Mouse (Mus musculus) forebrain, embryonic 11.5 days (tissue): ENCODE results near the gene Slc29a2. TPM values are rescaled to one million over a fixed set of nuclear protein-coding genes. Genes with fewer than 3 reads are reported as not detected.
A peak's percentile ranks its signal among the peaks of the same experiment; 100 is the strongest.

Experiments
- ATAC-seq: fragments of 200-750 bp; cut with Nextera tagmentation; replicated peaks from 2 replicates; pipeline ENCODE4 v1.8.0; 2017; ENCODE audit warnings: moderate TSS enrichment; ENCODE audit not compliant: low FRiP score
- DNase-seq: peaks from one replicate; pipeline ENCODE4 v3.0.0-alpha.2; 2017; ENCODE audit warnings: low spot score
- H3K27ac ChIP-seq: fragments of 300-500 bp; sonication (generic); 2 replicates; pipeline ENCODE4 v1.5.1; 2014; ENCODE audit warnings: low read depth, low read length
- H3K27me3 ChIP-seq: fragments of 300-500 bp; sonication (generic); 2 replicates; pipeline ENCODE4 v1.6.1; 2014; ENCODE audit warnings: mild to moderate bottlenecking, low read length, mixed read lengths; ENCODE audit not compliant: control insufficient read depth, insufficient read depth
- H3K36me3 ChIP-seq: fragments of 300-500 bp; sonication (generic); 2 replicates; pipeline ENCODE4 v1.6.1; 2014; ENCODE audit warnings: mild to moderate bottlenecking, low read length, moderate library complexity, mixed read lengths; ENCODE audit not compliant: control insufficient read depth, insufficient read depth
- H3K4me1 ChIP-seq: fragments of 300-500 bp; sonication (generic); replicated peaks from 2 replicates; pipeline ENCODE4 v1.6.1; 2014; ENCODE audit warnings: low read length, mixed read lengths; ENCODE audit not compliant: control insufficient read depth, insufficient read depth
- H3K4me2 ChIP-seq: fragments of 300-500 bp; sonication (generic); 2 replicates; pipeline ENCODE4 v1.6.1; 2014; ENCODE audit warnings: low read depth, mild to moderate bottlenecking, low read length, moderate library complexity, mixed read lengths; ENCODE audit not compliant: severe bottlenecking
- H3K4me3 ChIP-seq: fragments of 300-500 bp; sonication (generic); 2 replicates; pipeline ENCODE4 v1.5.1; 2014; ENCODE audit warnings: low read depth, low read length
- H3K9ac ChIP-seq: fragments of 300-500 bp; sonication (generic); 2 replicates; pipeline ENCODE4 v1.6.1; 2014; ENCODE audit warnings: low read length
- H3K9me3 ChIP-seq: fragments of 300-500 bp; sonication (generic); 2 replicates; pipeline ENCODE4 v1.6.1; 2016; ENCODE audit warnings: low read length, mixed read lengths; ENCODE audit not compliant: control insufficient read depth
- WGBS: fragments of 180-500 bp; shearing (Covaris S2); extraction: QIAGEN DNeasy Blood & Tissue Kit; methylation state at CpG from one replicate; pipeline ENCODE4 v1.1.7; 2014; 5-methylcytosine and 5-hydroxymethylcytosine counted together
- polyA plus RNA-seq: library from polyadenylated mRNA; unstranded; fragments of >200 nt; fragmentation: Nextera tagmentation; extraction: Ambion mirVana; gene quantifications from 2 replicates; pipeline ENCODE4 v1.2.1, GENCODE M21; 2014

The Slc29a2 gene
- 5.5 and 8.3 TPM in 2 replicates for polyA plus RNA-seq

DNA sequence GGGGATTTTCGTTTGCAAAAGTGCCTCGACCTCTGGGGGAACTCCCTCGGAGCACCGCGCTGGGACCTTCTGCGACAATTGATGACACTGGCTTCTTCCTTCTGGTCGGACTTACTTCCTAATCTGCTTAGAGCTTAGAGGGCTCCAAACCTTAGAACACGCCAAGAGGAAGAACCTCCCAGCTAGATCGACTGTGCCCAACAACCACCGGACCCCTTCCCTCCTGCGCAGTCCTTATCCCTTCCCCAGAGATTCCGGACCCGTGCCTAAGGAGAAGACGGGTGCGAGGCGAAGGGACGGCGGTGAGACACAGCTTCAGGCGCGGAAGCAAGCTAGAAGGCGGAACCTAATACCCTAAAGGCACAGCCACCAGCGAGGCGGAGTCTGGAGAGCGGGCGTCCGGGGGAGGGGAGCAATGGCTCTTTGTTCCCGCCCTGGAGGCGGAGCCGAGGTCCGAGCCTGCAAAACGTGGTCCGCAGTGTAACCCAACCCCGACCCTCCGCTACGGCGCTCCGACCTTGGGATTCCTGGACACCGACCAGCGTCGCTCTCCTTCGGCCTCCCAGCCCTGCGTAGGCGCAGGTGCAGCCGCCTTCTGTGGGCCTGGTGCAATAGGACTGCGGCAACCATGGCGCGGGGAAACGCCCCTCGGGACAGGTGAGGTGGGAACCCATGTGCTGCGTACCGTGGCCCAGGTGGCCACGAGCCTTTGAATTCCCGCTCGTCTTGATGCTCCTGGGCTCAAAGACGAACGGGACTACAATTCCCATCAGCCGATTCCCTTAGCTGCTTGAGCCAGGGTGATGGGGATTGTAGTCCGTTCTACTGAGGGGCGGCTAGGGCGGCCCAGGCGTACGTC is at the start of gene Slc29a2:
Slc29a2 (plus strand) TSS at position 240 of the 859 bp plus-strand sequence.
- ATAC-seq: peak; percentile 96

DNA sequence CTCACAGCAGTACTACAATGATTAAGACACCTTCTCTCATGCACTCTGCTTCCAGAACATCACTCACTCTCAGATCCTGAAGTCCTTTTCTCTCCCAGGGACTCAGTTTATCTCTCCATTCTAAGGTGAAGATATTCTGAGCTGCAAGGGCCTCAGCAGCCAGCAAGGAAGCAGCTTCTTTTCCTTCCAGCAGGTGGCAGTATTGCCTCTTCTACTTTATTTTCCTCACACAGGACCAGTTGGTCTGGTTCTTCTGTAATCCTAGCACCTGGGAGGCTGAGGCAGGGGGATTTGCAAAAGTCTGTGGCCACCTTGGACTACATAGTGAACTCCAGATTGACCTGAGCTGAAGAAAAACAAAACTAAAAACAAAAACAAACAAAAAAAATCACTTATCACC is 41.9 kb upstream of the Slc29a2 start:
- Histone ChIP-seq H3K9ac (no peak overlapping the region), H3K4me1 (no peaks in the 10 kb centered on the region), H3K4me3 (no peak overlapping the region), H3K27ac (no peak overlapping the region), H3K4me2 (no peak overlapping the region), H3K9me3 (no peaks in the 10 kb centered on the region), H3K36me3 (no peaks in the 10 kb centered on the region), H3K27me3 (peaks cover 12% of the 10 kb centered on the region)
- DNase-seq (peak; percentile 57), ATAC-seq (no peak)

More for the DNA sequence above, at the start of gene Slc29a2:
- H3K27me3 ChIP-seq: no peaks in the 10 kb centered on the region
- peak within 1 kb of the TSS; percentile 49 for H3K4me3 ChIP-seq
- peak within 1 kb of the TSS; percentile 73 for H3K27ac ChIP-seq
- H3K9ac ChIP-seq: peak within 1 kb of the TSS; percentile 82
- peak within 1 kb of the TSS; percentile 84 for H3K4me2 ChIP-seq
- under 1% methylated on average over 61 of the region's 62 CpGs for whole genome bisulfite sequencing
- no peaks in the 10 kb centered on the region for H3K9me3 ChIP-seq
- H3K4me1 ChIP-seq: 0 out of 2 replicates have a peak, but pooled peaks cover 2% of the 10 kb centered on the region
- H3K36me3 ChIP-seq: no peaks in the 10 kb centered on the region; the same call in 1 of the 2 replicates
- peak; percentile 96 for DNase-seq

DNA sequence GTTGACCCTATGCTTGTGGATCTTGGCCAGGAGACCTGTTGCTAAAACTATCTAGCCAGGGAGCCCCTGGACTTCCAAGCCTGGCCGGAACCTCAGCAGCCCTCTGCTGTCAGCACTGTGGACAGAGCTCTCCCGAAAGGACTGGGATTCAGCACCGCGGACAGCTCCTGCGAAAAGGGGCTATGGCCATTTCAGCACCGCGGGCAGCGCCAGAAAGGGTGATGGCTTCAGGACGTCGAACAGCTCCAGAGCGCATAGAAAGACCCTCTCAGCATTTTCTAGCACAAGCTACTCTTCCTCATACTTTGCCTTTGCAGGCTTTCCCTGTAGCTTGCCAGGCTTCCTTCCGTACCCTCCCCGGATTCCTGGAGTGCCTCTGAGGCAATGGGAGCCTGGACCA is 34.6 kb upstream of the Slc29a2 start:
- Histone ChIP-seq H3K27me3 (peaks cover 38% of the 10 kb centered on the region), H3K4me2 (peak overlapping the region; percentile 48), H3K4me1 (no peaks in the 10 kb centered on the region), H3K4me3 (0 out of 2 replicates have a peak overlapping the region, but pooled peaks have one; percentile 26), H3K27ac (no peak overlapping the region), H3K9me3 (no peaks in the 10 kb centered on the region), H3K36me3 (no peaks in the 10 kb centered on the region), H3K9ac (no peak overlapping the region)
- 6% methylated on average over 13 of the region's 13 CpGs for WGBS
- no peak for ATAC-seq
- peak; percentile 96 for DNase-seq

DNA sequence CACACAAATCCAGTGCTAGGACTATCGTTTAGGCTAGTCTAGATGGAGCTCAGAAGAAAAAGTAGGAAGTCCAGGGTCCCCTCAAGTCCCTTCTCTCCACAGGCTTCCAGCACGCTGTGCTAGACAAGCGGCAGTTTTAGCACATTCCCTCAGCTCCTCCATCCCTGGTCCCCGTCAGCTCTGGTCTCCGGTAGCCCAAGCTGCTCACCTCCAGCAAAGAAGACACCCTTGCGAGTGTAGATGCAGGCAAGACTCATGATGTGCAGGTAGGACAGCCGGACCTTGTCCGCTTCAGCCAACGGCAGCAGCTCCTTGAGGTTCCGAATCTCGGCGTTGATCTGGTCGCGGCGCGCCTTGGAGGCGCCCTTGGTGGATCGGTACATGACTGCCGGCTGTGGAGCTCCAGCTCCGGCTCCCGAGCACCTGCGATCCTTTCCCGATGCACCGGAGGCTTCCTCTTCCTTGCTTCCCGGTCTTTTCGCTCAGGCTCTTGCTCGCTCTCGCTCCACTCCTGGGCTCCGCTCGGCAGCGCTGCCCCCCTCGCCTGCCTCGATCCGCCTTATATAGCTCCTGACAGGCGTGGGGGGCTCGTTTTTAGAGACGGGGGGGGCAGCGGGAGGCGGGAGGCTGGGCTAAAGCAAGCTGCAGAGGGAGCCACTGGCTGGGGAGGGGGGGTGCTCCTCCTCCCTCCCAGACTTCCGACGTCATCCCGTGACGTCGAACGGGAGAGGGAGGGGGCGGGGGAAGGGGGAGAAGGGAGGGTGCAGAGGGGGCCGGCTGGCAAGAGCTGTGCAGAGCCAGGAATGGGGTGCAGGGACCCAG is 34.0 kb upstream of the Slc29a2 start:
- 17% methylated on average over 47 of the region's 47 CpGs for WGBS
- no peaks in the 10 kb centered on the region for H3K9me3 ChIP-seq
- H3K36me3 ChIP-seq: no peaks in the 10 kb centered on the region
- H3K27me3 ChIP-seq: peaks cover 33% of the 10 kb centered on the region
- H3K4me3 ChIP-seq: peak overlapping the region; percentile 26
- no peaks in the 10 kb centered on the region for H3K4me1 ChIP-seq
- no peak for ATAC-seq
- peak; percentile 55 for DNase-seq
- no peak overlapping the region for H3K27ac ChIP-seq
- peak overlapping the region; percentile 48 for H3K4me2 ChIP-seq
- H3K9ac ChIP-seq: no peak overlapping the region

DNA sequence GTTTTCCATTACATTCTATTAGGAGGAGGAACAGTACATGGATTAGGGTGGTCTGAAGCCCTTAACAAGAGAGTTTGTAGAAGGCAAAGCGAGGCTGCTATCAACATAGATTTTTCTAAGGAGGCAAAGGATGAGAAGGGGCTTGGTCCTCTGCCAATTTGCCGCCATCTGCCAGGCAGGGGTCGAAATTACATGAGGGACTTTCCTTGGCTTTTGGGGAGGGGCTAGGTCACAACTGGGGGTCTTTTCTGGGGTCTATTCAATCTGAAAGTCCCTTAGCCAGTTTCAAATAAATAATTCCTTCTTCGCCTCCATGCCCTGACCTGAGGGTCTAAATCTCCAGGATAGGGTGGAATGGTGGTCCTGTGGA is 33.4 kb upstream of the Slc29a2 start, which contains the start of gene Npas4:
Npas4 (minus strand) TSS at position 61 of the 370 bp plus-strand sequence.
- no peak for ATAC-seq

DNA sequence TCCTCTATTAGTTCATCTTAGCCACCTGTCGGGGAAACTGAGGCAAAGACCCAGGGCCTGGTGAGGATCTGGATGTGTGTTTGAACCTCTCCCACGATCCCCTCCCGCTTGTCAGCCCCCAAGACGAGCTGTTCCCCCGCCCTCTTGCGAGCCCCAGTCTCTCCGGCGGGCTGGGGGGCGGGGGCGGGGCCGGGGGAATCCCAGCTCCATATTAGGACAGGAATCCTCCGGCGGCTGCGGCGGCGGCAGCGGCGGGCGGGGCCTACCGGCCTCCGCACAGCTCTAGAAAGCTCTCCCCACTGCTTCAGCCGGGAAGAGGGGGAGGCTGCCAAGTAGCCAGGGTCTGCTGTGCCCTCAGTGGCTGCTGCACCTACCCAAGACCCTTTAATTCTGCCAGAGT is 32.9 kb upstream of the Slc29a2 start:
- Histone ChIP-seq H3K9ac (no peak overlapping the region), H3K4me1 (no peaks in the 10 kb centered on the region), H3K4me2 (no peak overlapping the region), H3K9me3 (no peaks in the 10 kb centered on the region), H3K36me3 (no peaks in the 10 kb centered on the region), H3K27ac (no peak overlapping the region), H3K4me3 (no peak overlapping the region), H3K27me3 (peaks cover 28% of the 10 kb centered on the region)
- ATAC-seq (no peak), DNase-seq (peak; percentile 58)
- 2% methylated on average over 21 of the region's 22 CpGs for WGBS

More for the DNA sequence above, 33.4 kb upstream of the Slc29a2 start, which contains the start of gene Npas4:
- Histone ChIP-seq H3K27ac (no peak within 1 kb of the TSS), H3K9ac (no peak within 1 kb of the TSS), H3K27me3 (peaks cover 31% of the 10 kb centered on the region), H3K4me2 (peak within 1 kb of the TSS; percentile 48), H3K4me3 (peak within 1 kb of the TSS; percentile 26), H3K4me1 (no peaks in the 10 kb centered on the region), H3K9me3 (no peaks in the 10 kb centered on the region), H3K36me3 (no peaks in the 10 kb centered on the region)
- WGBS: 19% methylated on average over 4 of the region's 4 CpGs
- DNase-seq: no peak

DNA sequence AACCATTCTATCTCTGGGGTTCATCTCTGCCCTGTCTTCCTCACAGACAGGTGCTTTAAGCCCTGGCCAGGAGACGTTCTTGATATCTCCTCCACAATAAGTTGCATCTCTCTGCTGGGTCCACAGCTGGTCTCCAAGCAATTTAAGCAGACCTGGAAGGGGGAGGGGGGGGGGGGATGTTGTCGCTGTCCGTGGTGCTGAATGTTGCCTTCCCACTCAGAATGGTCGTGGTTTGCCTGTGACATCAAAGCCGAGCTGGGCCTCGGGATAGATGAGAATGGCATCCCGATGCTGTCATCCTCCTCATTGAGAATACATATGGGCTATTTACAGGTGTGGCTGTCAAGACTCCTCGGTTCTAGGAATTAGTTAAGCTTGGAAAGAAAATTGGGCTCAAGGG is 31.3 kb upstream of the Slc29a2 start:
- Histone ChIP-seq H3K4me2 (no peak overlapping the region), H3K4me1 (no peaks in the 10 kb centered on the region), H3K4me3 (no peak overlapping the region), H3K9me3 (no peaks in the 10 kb centered on the region), H3K27ac (no peak overlapping the region), H3K36me3 (no peaks in the 10 kb centered on the region), H3K27me3 (peaks cover 28% of the 10 kb centered on the region), H3K9ac (no peak overlapping the region)
- DNase-seq: peak; percentile 69
- 19% methylated on average over 8 of the region's 8 CpGs for WGBS
- no peak for ATAC-seq

DNA sequence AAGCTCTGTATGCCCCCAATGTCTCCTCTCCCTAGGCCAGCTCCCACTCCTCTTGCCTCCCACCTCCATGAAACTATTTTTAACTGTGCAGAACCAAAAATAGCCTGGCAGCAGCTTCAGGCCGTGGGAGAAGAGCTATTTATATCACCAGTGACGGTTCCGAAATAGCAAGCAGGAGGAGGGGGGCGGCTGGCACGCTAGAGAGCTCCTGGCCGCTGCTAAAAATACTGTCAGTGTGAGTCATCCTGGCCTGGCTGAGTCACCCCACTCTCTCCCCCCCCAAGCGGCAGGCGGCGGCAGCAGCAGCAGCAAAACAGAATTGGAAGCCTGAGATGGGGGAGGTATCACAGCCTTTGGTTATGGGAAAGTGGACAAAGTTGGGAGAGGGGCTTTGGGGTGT is 30.8 kb upstream of the Slc29a2 start:
- ATAC-seq (no peak), DNase-seq (peak; percentile 49)
- H3K4me2 ChIP-seq: no peak overlapping the region
- no peak overlapping the region for H3K9ac ChIP-seq
- H3K4me1 ChIP-seq: no peaks in the 10 kb centered on the region
- WGBS: 15% methylated on average over 9 of the region's 9 CpGs
- H3K9me3 ChIP-seq: no peaks in the 10 kb centered on the region
- H3K27me3 ChIP-seq: peaks cover 28% of the 10 kb centered on the region
- H3K27ac ChIP-seq: no peak overlapping the region
- H3K4me3 ChIP-seq: no peak overlapping the region
- no peaks in the 10 kb centered on the region for H3K36me3 ChIP-seq
